ENCODE assay signal across 31 mouse cellular contexts in genomic region chr4:134067833-134068544, GRCm38 (mm10). TPM values are rescaled to one million over a fixed set of nuclear protein-coding genes. Genes with fewer than 3 reads are reported as not detected.
A peak's percentile ranks its signal among the peaks of the same experiment; 100 is the strongest.
DNase-seq lines count a peak whose midpoint lies in the region; ATAC-seq lines count a peak whose summit lies in the region.
"Had no signal": no experiment of that assay in that cellular context is flagged by ENCODE, and none has a peak within 500 bp of the region (broad histone marks: within the 10 kb centered on the region; RNA-seq: fewer than 3 reads in every experiment).

No protein-coding gene starts in this region.

- no peak overlapping the region for H3K4me2 ChIP-seq in embryonic facial prominence, embryonic 13.5 days
- H3K4me2 ChIP-seq in intestine, embryonic 15.5 days (replicated peaks) = peak overlapping the region; percentile 52
- H3K4me2 ChIP-seq in stomach, embryonic 16.5 days (ENCODE audit: low read depth, low read length) = peak overlapping the region; percentile 45; the same call in 1 of the 2 replicates
- H3K4me2 ChIP-seq: forebrain, embryonic 15.5 days; heart, embryonic 12.5 days; midbrain, embryonic 12.5 days; neural tube, embryonic 15.5 days had no signal

- no peak overlapping the region for H3K9ac ChIP-seq in embryonic facial prominence, embryonic 13.5 days
- H3K9ac ChIP-seq in intestine, embryonic 15.5 days = no peak overlapping the region
- no peak overlapping the region for H3K9ac ChIP-seq in stomach, embryonic 16.5 days (ENCODE audit: low read length)
- H3K9ac ChIP-seq: forebrain, embryonic 15.5 days; heart, embryonic 12.5 days; midbrain, embryonic 12.5 days; neural tube, embryonic 15.5 days had no signal

- H3K4me3 ChIP-seq in embryonic facial prominence, embryonic 13.5 days = no peak overlapping the region
- no peak overlapping the region for H3K4me3 ChIP-seq in embryonic facial prominence, embryonic 10.5 days
- 0 out of 2 replicates have a peak overlapping the region, but pooled peaks have one; percentile 14 for H3K4me3 ChIP-seq in intestine, embryonic 15.5 days (replicated peaks)
- peak overlapping the region; percentile 28; the same call in 1 of the 2 replicates for H3K4me3 ChIP-seq in stomach, embryonic 16.5 days (replicated peaks; ENCODE audit: low read length)
- H3K4me3 ChIP-seq: forebrain, embryonic 15.5 days; heart, embryonic 12.5 days; limb, embryonic 10.5 days; midbrain, embryonic 12.5 days; neural tube, embryonic 15.5 days had no signal

- no peaks in the 10 kb centered on the region for H3K36me3 ChIP-seq in embryonic facial prominence, embryonic 13.5 days
- H3K36me3 ChIP-seq in embryonic facial prominence, embryonic 10.5 days (replicated peaks) = no peaks in the 10 kb centered on the region
- H3K36me3 ChIP-seq in intestine, embryonic 15.5 days = no peaks in the 10 kb centered on the region
- no peaks in the 10 kb centered on the region for H3K36me3 ChIP-seq in stomach, embryonic 16.5 days (ENCODE audit: control insufficient read depth, insufficient read depth, low read length)
- H3K36me3 ChIP-seq: forebrain, embryonic 15.5 days; heart, embryonic 12.5 days; limb, embryonic 10.5 days; midbrain, embryonic 12.5 days; neural tube, embryonic 15.5 days had no signal

- 0 out of 2 replicates have a peak, but pooled peaks have one; percentile 11 for ATAC-seq in embryonic facial prominence, embryonic 13.5 days (ENCODE audit: insufficient number of reproducible peaks, insufficient read depth, low FRiP score, low TSS enrichment, low read depth)
- ATAC-seq in intestine, embryonic 15.5 days = peak; percentile 23
- peak; percentile 58 for ATAC-seq in stomach, embryonic 16.5 days (ENCODE audit: insufficient read depth, low FRiP score)
- no peak for ATAC-seq in megakaryocyte-erythroid progenitor cell, adult 5-6 weeks (replicated peaks; ENCODE audit: low FRiP score, low TSS enrichment, poor library complexity, severe bottlenecking)
- ATAC-seq: CD4-positive, CD25-positive, alpha-beta regulatory T cell, adult 4 months; forebrain, embryonic 15.5 days; hindbrain, postnatal 0 days had no signal

- 0 out of 2 replicates have a peak, but pooled peaks cover 7% of the 10 kb centered on the region for H3K4me1 ChIP-seq in embryonic facial prominence, embryonic 13.5 days
- H3K4me1 ChIP-seq in embryonic facial prominence, embryonic 10.5 days = peaks cover 8% of the 10 kb centered on the region
- H3K4me1 ChIP-seq in intestine, embryonic 15.5 days (replicated peaks) = peaks cover 5% of the 10 kb centered on the region; the same call in 1 of the 2 replicates
- H3K4me1 ChIP-seq in stomach, embryonic 16.5 days (ENCODE audit: control insufficient read depth, insufficient read depth, low read length) = no peaks in the 10 kb centered on the region
- H3K4me1 ChIP-seq: forebrain, embryonic 15.5 days; midbrain, embryonic 12.5 days; neural tube, embryonic 15.5 days had no signal

- H3K27ac ChIP-seq in embryonic facial prominence, embryonic 13.5 days = no peak overlapping the region
- H3K27ac ChIP-seq in embryonic facial prominence, embryonic 10.5 days (replicated peaks) = no peak overlapping the region
- H3K27ac ChIP-seq in intestine, embryonic 15.5 days = peak overlapping the region; percentile 61
- peak overlapping the region; percentile 89 for H3K27ac ChIP-seq in stomach, embryonic 16.5 days (ENCODE audit: low read length)
- H3K27ac ChIP-seq: forebrain, embryonic 15.5 days; hindbrain, postnatal 0 days; limb, embryonic 10.5 days; midbrain, embryonic 12.5 days; neural tube, embryonic 15.5 days had no signal

- no peaks in the 10 kb centered on the region for H3K9me3 ChIP-seq in embryonic facial prominence, embryonic 13.5 days
- H3K9me3 ChIP-seq in embryonic facial prominence, embryonic 10.5 days = no peaks in the 10 kb centered on the region
- H3K9me3 ChIP-seq in intestine, embryonic 15.5 days = no peaks in the 10 kb centered on the region
- no peaks in the 10 kb centered on the region for H3K9me3 ChIP-seq in stomach, embryonic 16.5 days (replicated peaks; ENCODE audit: control insufficient read depth, low read length)
- H3K9me3 ChIP-seq: forebrain, embryonic 15.5 days; heart, embryonic 12.5 days; limb, embryonic 10.5 days; midbrain, embryonic 12.5 days; neural tube, embryonic 15.5 days had no signal

- H3K27me3 ChIP-seq in embryonic facial prominence, embryonic 13.5 days = peaks cover 25% of the 10 kb centered on the region
- peaks cover 43% of the 10 kb centered on the region for H3K27me3 ChIP-seq in embryonic facial prominence, embryonic 10.5 days (replicated peaks; ENCODE audit: low read depth, poor library complexity, severe bottlenecking)
- peaks cover 5% of the 10 kb centered on the region; the same call in 1 of the 2 replicates for H3K27me3 ChIP-seq in intestine, embryonic 15.5 days (replicated peaks)
- no peaks in the 10 kb centered on the region for H3K27me3 ChIP-seq in stomach, embryonic 16.5 days (ENCODE audit: control insufficient read depth, insufficient read depth, low read length)

- no peak for DNase-seq in embryonic facial prominence, embryonic 10.5 days (ENCODE audit: low spot score)
- peak; percentile 43 for DNase-seq in urinary bladder, postnatal 14 days (ENCODE audit: low spot score)
- DNase-seq in urinary bladder, postnatal 4 days (ENCODE audit: low spot score in 2 of 2) = no peak
- no peak for DNase-seq in kidney, postnatal 4 days
- DNase-seq: adrenal gland, adult 8-10 months; cerebellum, adult 2 months; cerebellum, postnatal 25 days; gastrocnemius, postnatal 14 days; heart, adult 11 months; heart, postnatal 10 days; layer of hippocampus, adult 9-11 months; liver; right cerebral cortex, adult 18-20 months; right cerebral cortex, postnatal 4 days had no signal

- WGBS in embryonic facial prominence, embryonic 13.5 days = 77% methylated on average over 7 of the region's 7 CpGs
- 80% methylated on average over 7 of the region's 7 CpGs for WGBS in embryonic facial prominence, embryonic 10.5 days
- WGBS in intestine, embryonic 15.5 days = 63% methylated on average over 7 of the region's 7 CpGs
- WGBS in stomach, embryonic 16.5 days = 61% methylated on average over 7 of the region's 7 CpGs

RNA-seq across cellular contexts. Expression of gene Crybg2, which starts 7.4 kb away (rescaled TPM):
- 4.7 and 7.8 TPM in 2 replicates for polyA plus RNA-seq in embryonic facial prominence, embryonic 13.5 days (2015; fragmentation: Nextera tagmentation; extraction: Ambion mirVana)
- 4.1 and 7.1 TPM in 2 replicates for polyA plus RNA-seq in embryonic facial prominence, embryonic 10.5 days (2016; fragmentation: Nextera tagmentation; extraction: Ambion mirVana)
- polyA plus RNA-seq in intestine, embryonic 15.5 days (2015; fragmentation: Nextera tagmentation; extraction: Ambion mirVana) = 14.9 and 16.6 TPM in 2 replicates
- 19.3 and 26.8 TPM in 2 replicates for polyA plus RNA-seq in stomach, embryonic 16.5 days (2015; fragmentation: Nextera tagmentation; extraction: Ambion mirVana)
- 0.55 TPM in 1 of 2 replicates, not detected in the other for total RNA-seq in megakaryocyte-erythroid progenitor cell, adult 5-6 weeks (2014; fragmentation: Nextera tagmentation)
- 0.09 TPM in 1 of 2 replicates, not detected in the other for total RNA-seq in megakaryocyte-erythroid progenitor cell, adult 5-6 weeks (2017)
- total RNA-seq: adrenal gland, adult 8-10 months; gastrocnemius, postnatal 14 days; heart, postnatal 10 days had no signal

RNA-seq across cellular contexts. Expression of gene Zfp683, which starts 14.4 kb away (rescaled TPM):
- not detected in 2 replicates for polyA plus RNA-seq in embryonic facial prominence, embryonic 13.5 days (2015; fragmentation: Nextera tagmentation; extraction: Ambion mirVana)
- polyA plus RNA-seq in embryonic facial prominence, embryonic 10.5 days (2016; fragmentation: Nextera tagmentation; extraction: Ambion mirVana) = not detected in 2 replicates
- not detected in 2 replicates for polyA plus RNA-seq in intestine, embryonic 15.5 days (2015; fragmentation: Nextera tagmentation; extraction: Ambion mirVana)
- not detected in 2 replicates for polyA plus RNA-seq in stomach, embryonic 16.5 days (2015; fragmentation: Nextera tagmentation; extraction: Ambion mirVana)
- not detected in 2 replicates for total RNA-seq in megakaryocyte-erythroid progenitor cell, adult 5-6 weeks (2014; fragmentation: Nextera tagmentation)
- total RNA-seq in megakaryocyte-erythroid progenitor cell, adult 5-6 weeks (2017) = not detected in 2 replicates
- total RNA-seq: ES-E14; gastrocnemius, postnatal 14 days; heart, postnatal 10 days; hindbrain, postnatal 0 days; megakaryocyte progenitor cell, adult 5-6 weeks had no signal
- polyA plus RNA-seq: cerebellum, adult 2 months; forebrain, embryonic 15.5 days; heart, embryonic 12.5 days; hindbrain, embryonic 11.5 days; hindbrain, postnatal 0 days; kidney, embryonic 16.5 days; limb, embryonic 10.5 days; liver, embryonic 16.5 days; midbrain, embryonic 12.5 days; neural tube, embryonic 15.5 days had no signal

RNA-seq across cellular contexts. Expression of gene Cd52, which starts 26.9 kb away (rescaled TPM):
- polyA plus RNA-seq in embryonic facial prominence, embryonic 13.5 days (2015; fragmentation: Nextera tagmentation; extraction: Ambion mirVana) = 9.1 and 11.2 TPM in 2 replicates
- polyA plus RNA-seq in embryonic facial prominence, embryonic 10.5 days (2016; fragmentation: Nextera tagmentation; extraction: Ambion mirVana) = 3.5 and 4.5 TPM in 2 replicates
- 27.0 and 29.7 TPM in 2 replicates for polyA plus RNA-seq in intestine, embryonic 15.5 days (2015; fragmentation: Nextera tagmentation; extraction: Ambion mirVana)
- polyA plus RNA-seq in stomach, embryonic 16.5 days (2015; fragmentation: Nextera tagmentation; extraction: Ambion mirVana) = 25.8 and 44.2 TPM in 2 replicates
- total RNA-seq in megakaryocyte-erythroid progenitor cell, adult 5-6 weeks (2014; fragmentation: Nextera tagmentation) = 34.9 and 43.4 TPM in 2 replicates
- total RNA-seq in megakaryocyte-erythroid progenitor cell, adult 5-6 weeks (2017) = 36.8 and 45.6 TPM in 2 replicates
- total RNA-seq: hindbrain, postnatal 0 days had no signal

RNA-seq across cellular contexts. Expression of gene Ubxn11, which starts 34.4 kb away (rescaled TPM):
- polyA plus RNA-seq in embryonic facial prominence, embryonic 13.5 days (2015; fragmentation: Nextera tagmentation; extraction: Ambion mirVana) = 11.6 and 11.9 TPM in 2 replicates
- 4.5 and 7.1 TPM in 2 replicates for polyA plus RNA-seq in embryonic facial prominence, embryonic 10.5 days (2016; fragmentation: Nextera tagmentation; extraction: Ambion mirVana)
- 4.4 and 6.0 TPM in 2 replicates for polyA plus RNA-seq in intestine, embryonic 15.5 days (2015; fragmentation: Nextera tagmentation; extraction: Ambion mirVana)
- 6.4 and 7.0 TPM in 2 replicates for polyA plus RNA-seq in stomach, embryonic 16.5 days (2015; fragmentation: Nextera tagmentation; extraction: Ambion mirVana)
- 17.9 and 21.8 TPM in 2 replicates for total RNA-seq in megakaryocyte-erythroid progenitor cell, adult 5-6 weeks (2014; fragmentation: Nextera tagmentation)
- 5.2 and 7.7 TPM in 2 replicates for total RNA-seq in megakaryocyte-erythroid progenitor cell, adult 5-6 weeks (2017)

RNA-seq across cellular contexts. Expression of gene Lin28a, which starts 49.3 kb away (rescaled TPM):
- polyA plus RNA-seq in embryonic facial prominence, embryonic 13.5 days (2015; fragmentation: Nextera tagmentation; extraction: Ambion mirVana) = not detected in 2 replicates
- 18.7 and 24.2 TPM in 2 replicates for polyA plus RNA-seq in embryonic facial prominence, embryonic 10.5 days (2016; fragmentation: Nextera tagmentation; extraction: Ambion mirVana)
- polyA plus RNA-seq in intestine, embryonic 15.5 days (2015; fragmentation: Nextera tagmentation; extraction: Ambion mirVana) = 0.05 and 0.10 TPM in 2 replicates
- 0.13 and 0.22 TPM in 2 replicates for polyA plus RNA-seq in stomach, embryonic 16.5 days (2015; fragmentation: Nextera tagmentation; extraction: Ambion mirVana)
- not detected in 2 replicates for total RNA-seq in megakaryocyte-erythroid progenitor cell, adult 5-6 weeks (2014; fragmentation: Nextera tagmentation)
- 0.23 TPM in 1 of 2 replicates, not detected in the other for total RNA-seq in megakaryocyte-erythroid progenitor cell, adult 5-6 weeks (2017)
- total RNA-seq: adrenal gland, adult 8-10 months; heart, postnatal 10 days; hindbrain, postnatal 0 days had no signal
- polyA plus RNA-seq: CD4-positive, CD25-positive, alpha-beta regulatory T cell, adult 4 months; forebrain, embryonic 15.5 days; hindbrain, postnatal 0 days; kidney, embryonic 16.5 days; large intestine, adult 2 months had no signal

Comparison
In these comparisons a context has a peak if more than half of its experiments do, and no peak if none do; other contexts are left out.
1. H3K27ac ChIP-seq: peak in intestine, embryonic 15.5 days (single experiment) and stomach, embryonic 16.5 days (single experiment); none in embryonic facial prominence, embryonic 13.5 days (single experiment) and embryonic facial prominence, embryonic 10.5 days (single experiment).
2. H3K4me3 ChIP-seq: peak in intestine, embryonic 15.5 days (single experiment) and stomach, embryonic 16.5 days (single experiment); none in embryonic facial prominence, embryonic 13.5 days (single experiment) and embryonic facial prominence, embryonic 10.5 days (single experiment).